Mouse (Mus musculus) midbrain, embryonic 16.5 days (tissue): ENCODE data around the gene Sbf2. TPM values are rescaled to one million over a fixed set of nuclear protein-coding genes. Genes with fewer than 3 reads are reported as not detected.

Experiments
- ATAC-seq: fragments of 200-750 bp; cut with Nextera tagmentation; 2 replicates; pipeline ENCODE4 v1.8.0; 2017; ENCODE audit warnings: moderate TSS enrichment
- H3K27ac ChIP-seq: fragments of 300-500 bp; sonication (generic); 2 replicates; pipeline ENCODE4 v1.5.1; 2014; ENCODE audit warnings: mild to moderate bottlenecking, low read length, mixed read lengths
- H3K27me3 ChIP-seq: fragments of 300-500 bp; sonication (generic); 2 replicates; pipeline ENCODE4 v1.6.1; 2014; ENCODE audit warnings: low read depth, low read length, mixed read lengths; ENCODE audit not compliant: control insufficient read depth, insufficient read depth
- H3K36me3 ChIP-seq: fragments of 300-500 bp; sonication (generic); 2 replicates; pipeline ENCODE4 v1.6.1; 2014; ENCODE audit warnings: mild to moderate bottlenecking, low read length, moderate library complexity, mixed read lengths; ENCODE audit not compliant: control insufficient read depth, insufficient read depth
- H3K4me1 ChIP-seq: fragments of 300-500 bp; sonication (generic); 2 replicates; pipeline ENCODE4 v1.6.1; 2014; ENCODE audit warnings: mild to moderate bottlenecking, low read length, mixed read lengths; ENCODE audit not compliant: control insufficient read depth, insufficient read depth
- H3K4me2 ChIP-seq: fragments of 300-500 bp; sonication (generic); 2 replicates; pipeline ENCODE4 v1.6.1; 2014; ENCODE audit warnings: mild to moderate bottlenecking, low read length, mixed read lengths
- H3K4me3 ChIP-seq: fragments of 300-500 bp; sonication (generic); 2 replicates; pipeline ENCODE4 v1.5.1; 2014; ENCODE audit warnings: low read depth, mild to moderate bottlenecking, low read length, moderate library complexity, mixed read lengths
- H3K9ac ChIP-seq: fragments of 300-500 bp; sonication (generic); 2 replicates; pipeline ENCODE4 v1.6.1; 2014; ENCODE audit warnings: low read depth, low read length, mixed read lengths
- H3K9me3 ChIP-seq: fragments of 300-500 bp; sonication (generic); replicated peaks from 2 replicates; pipeline ENCODE4 v1.6.1; 2014; ENCODE audit warnings: mild to moderate bottlenecking, low read length, mixed read lengths; ENCODE audit not compliant: control insufficient read depth, poor library complexity, severe bottlenecking
- WGBS: fragments of 180-500 bp; shearing (Covaris S2); extraction: QIAGEN DNeasy Blood & Tissue Kit; methylation state at CpG from one replicate; pipeline ENCODE4 v1.1.7; 2014; 5-methylcytosine and 5-hydroxymethylcytosine counted together
- polyA plus RNA-seq: library from polyadenylated mRNA; unstranded; fragments of >200 nt; fragmentation: Nextera tagmentation; extraction: Ambion mirVana; gene quantifications from 2 replicates; pipeline ENCODE4 v1.2.1, GENCODE M21; 2015

Sbf2 gene
- polyA plus RNA-seq, 1 experiment from 2014 or later = 57.1 TPM

GRCm38 (mm10) chr7:110267014-110267413, 347.7 kb downstream of the Sbf2 start:
- no peak overlapping the region for H3K9ac ChIP-seq
- no peaks in the 10 kb centered on the region for H3K36me3 ChIP-seq
- no peak overlapping the region for H3K4me2 ChIP-seq
- no peak for ATAC-seq
- no peaks in the 10 kb centered on the region for H3K9me3 ChIP-seq
- H3K27me3 ChIP-seq = no peaks in the 10 kb centered on the region
- H3K4me3 ChIP-seq = no peak overlapping the region
- H3K4me1 ChIP-seq = no peaks in the 10 kb centered on the region
- no peak overlapping the region for H3K27ac ChIP-seq

GRCm38 (mm10) chr7:110265796-110266195, 348.9 kb downstream of the Sbf2 start:
- no peak overlapping the region for H3K9ac ChIP-seq
- no peak overlapping the region for H3K27ac ChIP-seq
- H3K4me2 ChIP-seq = no peak overlapping the region
- no peak overlapping the region for H3K4me3 ChIP-seq
- no peaks in the 10 kb centered on the region for H3K4me1 ChIP-seq
- ATAC-seq = no peak
- WGBS = 39% methylated on average over 7 of the region's 7 CpGs
- no peaks in the 10 kb centered on the region for H3K27me3 ChIP-seq
- H3K9me3 ChIP-seq = no peaks in the 10 kb centered on the region
- no peaks in the 10 kb centered on the region for H3K36me3 ChIP-seq

- H3K9ac ChIP-seq = no peak overlapping the region
- no peak overlapping the region for H3K4me2 ChIP-seq
- no peak for ATAC-seq
- no peaks in the 10 kb centered on the region for H3K27me3 ChIP-seq
- no peaks in the 10 kb centered on the region for H3K4me1 ChIP-seq
- WGBS = 88% methylated on average over 1 of the region's 1 CpGs
- H3K9me3 ChIP-seq = no peaks in the 10 kb centered on the region
- no peak overlapping the region for H3K27ac ChIP-seq
- H3K36me3 ChIP-seq = no peaks in the 10 kb centered on the region
- no peak overlapping the region for H3K4me3 ChIP-seq
Measured at GRCm38 (mm10) chr7:110263474-110263873, 351.2 kb downstream of the Sbf2 start.

GRCm38 (mm10) chr7:110262661-110263060, 352.1 kb downstream of the Sbf2 start:
- Histone ChIP-seq H3K9me3 (no peaks in the 10 kb centered on the region), H3K4me3 (no peak overlapping the region), H3K4me1 (no peaks in the 10 kb centered on the region), H3K36me3 (no peaks in the 10 kb centered on the region), H3K4me2 (no peak overlapping the region), H3K27me3 (no peaks in the 10 kb centered on the region), H3K27ac (no peak overlapping the region), H3K9ac (no peak overlapping the region)
- WGBS = 84% methylated on average over 1 of the region's 1 CpGs
- no peak for ATAC-seq

GRCm38 (mm10) chr7:110261807-110262206, 352.9 kb downstream of the Sbf2 start:
- Histone ChIP-seq H3K9me3 (no peaks in the 10 kb centered on the region), H3K4me2 (no peak overlapping the region), H3K4me3 (no peak overlapping the region), H3K27me3 (no peaks in the 10 kb centered on the region), H3K27ac (no peak overlapping the region), H3K36me3 (no peaks in the 10 kb centered on the region), H3K9ac (no peak overlapping the region), H3K4me1 (no peaks in the 10 kb centered on the region)
- 87% methylated on average over 4 of the region's 4 CpGs for WGBS
- ATAC-seq = no peak

- H3K4me2 ChIP-seq = no peak overlapping the region
- H3K4me3 ChIP-seq = no peak overlapping the region
- H3K27me3 ChIP-seq = no peaks in the 10 kb centered on the region
- H3K36me3 ChIP-seq = no peaks in the 10 kb centered on the region
- H3K9ac ChIP-seq = no peak overlapping the region
- ATAC-seq = no peak
- H3K9me3 ChIP-seq = no peaks in the 10 kb centered on the region
- 76% methylated on average over 4 of the region's 4 CpGs for WGBS
- no peaks in the 10 kb centered on the region for H3K4me1 ChIP-seq
- no peak overlapping the region for H3K27ac ChIP-seq
Measured at GRCm38 (mm10) chr7:110259966-110260711, 354.6 kb downstream of the Sbf2 start.

GRCm38 (mm10) chr7:110258196-110258950, 356.3 kb downstream of the Sbf2 start:
- no peak overlapping the region for H3K4me3 ChIP-seq

More at GRCm38 (mm10) chr7:110258196-110258950, 356.3 kb downstream of the Sbf2 start:
- no peaks in the 10 kb centered on the region for H3K36me3 ChIP-seq
- ATAC-seq = no peak
- no peak overlapping the region for H3K4me2 ChIP-seq
- H3K9ac ChIP-seq = no peak overlapping the region
- H3K27ac ChIP-seq = no peak overlapping the region
- no peaks in the 10 kb centered on the region for H3K27me3 ChIP-seq
- H3K4me1 ChIP-seq = no peaks in the 10 kb centered on the region
- 85% methylated on average over 11 of the region's 11 CpGs for WGBS
- H3K9me3 ChIP-seq = no peaks in the 10 kb centered on the region
